Mouse (Mus musculus) lung, postnatal 14 days (tissue): ENCODE data around the gene Wfdc16.
A peak's percentile ranks its signal among the peaks of the same experiment; 100 is the strongest.

ENCODE experiments used
- DNase-seq: peaks from one replicate; pipeline ENCODE4 v3.0.0; 2021

Gene Wfdc16

GRCm38 (mm10) chr2:164638696-164639095 is at the start of gene Wfdc16:
Wfdc16 (minus strand) TSS chr2:164638796.
- no peak for DNase-seq

- DNase-seq = no peak
Observed at GRCm38 (mm10) chr2:164684807-164685206, 46.2 kb upstream of the Wfdc16 start, which contains the start of gene Wfdc13. Wfdc13 (plus strand) TSS chr2:164685107.

- DNase-seq = peak; percentile 46
Observed at GRCm38 (mm10) chr2:164679906-164680305, 41.3 kb upstream of the Wfdc16 start.

- DNase-seq = peak; percentile 82
Observed at GRCm38 (mm10) chr2:164678848-164679625, 40.4 kb upstream of the Wfdc16 start.

- no peak for DNase-seq
Observed at GRCm38 (mm10) chr2:164676916-164677685, 38.5 kb upstream of the Wfdc16 start.

GRCm38 (mm10) chr2:164676103-164676502 is 37.5 kb upstream of the Wfdc16 start:
- no peak for DNase-seq

GRCm38 (mm10) chr2:164673987-164674386 is 35.4 kb upstream of the Wfdc16 start, which contains the start of gene Wfdc11:
Wfdc11 (minus strand) TSS chr2:164674087.
- no peak for DNase-seq

GRCm38 (mm10) chr2:164670938-164671337 is 32.3 kb upstream of the Wfdc16 start:
- no peak for DNase-seq

GRCm38 (mm10) chr2:164670261-164670660 is 31.7 kb upstream of the Wfdc16 start:
- no peak for DNase-seq

GRCm38 (mm10) chr2:164664851-164665250 is 26.3 kb upstream of the Wfdc16 start:
- no peak for DNase-seq

GRCm38 (mm10) chr2:164656483-164656882 is 17.9 kb upstream of the Wfdc16 start, which contains the start of gene Wfdc9:
Wfdc9 (minus strand) TSS chr2:164656583.
- DNase-seq = no peak

GRCm38 (mm10) chr2:164655858-164656257 is 17.3 kb upstream of the Wfdc16 start, which contains the start of gene Wfdc10:
Wfdc10 (plus strand) TSS chr2:164656046.
- DNase-seq = peak; percentile 67

- peak; percentile 13 for DNase-seq
Observed at GRCm38 (mm10) chr2:164641881-164642673, 3.5 kb upstream of the Wfdc16 start.

GRCm38 (mm10) chr2:164641129-164641528 is 2.5 kb upstream of the Wfdc16 start:
- DNase-seq = no peak

GRCm38 (mm10) chr2:164635266-164635665 is 3.3 kb downstream of the Wfdc16 start:
- DNase-seq = no peak

- DNase-seq = no peak
Observed at GRCm38 (mm10) chr2:164621775-164622174, 16.8 kb downstream of the Wfdc16 start.

GRCm38 (mm10) chr2:164619050-164619449 is 19.5 kb downstream of the Wfdc16 start:
- DNase-seq = no peak

- DNase-seq = no peak
Observed at GRCm38 (mm10) chr2:164615386-164615785, 23.2 kb downstream of the Wfdc16 start.

GRCm38 (mm10) chr2:164613471-164613870 is 25.1 kb downstream of the Wfdc16 start, which contains the start of the genes Wfdc6b and Wfdc8:
Wfdc6b (plus strand) TSS chr2:164613522.
Wfdc8 (minus strand) TSS chr2:164613626.
- DNase-seq = peak; percentile 76

- DNase-seq = no peak
Observed at GRCm38 (mm10) chr2:164608781-164609180, 29.8 kb downstream of the Wfdc16 start.

GRCm38 (mm10) chr2:164604411-164604810 is 34.2 kb downstream of the Wfdc16 start:
- DNase-seq = no peak

- DNase-seq = no peak
Observed at GRCm38 (mm10) chr2:164603482-164603881, 35.1 kb downstream of the Wfdc16 start.

- DNase-seq = no peak
Observed at GRCm38 (mm10) chr2:164600179-164600578, 38.4 kb downstream of the Wfdc16 start.
